Mouse (Mus musculus) erythroblast, embryonic 14.5 days (primary cell): Measurements from ENCODE around the gene Lpin1.

Experiments used
- GATA1 ChIP-seq: IDR thresholded peaks from 2 replicates; pipeline ENCODE4 v1.6.1; 2012; ENCODE audit warnings: low read length, inconsistent platforms, mixed read lengths
- TAL1 ChIP-seq: IDR thresholded peaks from 3 replicates; pipeline ENCODE4 v1.6.1; 2012; ENCODE audit warnings: low read length, inconsistent platforms, mixed read lengths

- TF ChIP-seq TAL1, result no peak
- TF ChIP-seq GATA1, result no peak
Measured at GRCm38 (mm10) chr12:16644698-16645097, 33.9 kb upstream of the Lpin1 start.
